Mouse (Mus musculus): ENCODE results near the gene Apod. TPM values are rescaled to one million over a fixed set of nuclear protein-coding genes. Genes with fewer than 3 reads are reported as not detected.

Apod gene
- polyA plus RNA-seq, 1 experiment from 2014 or later: 17.4 TPM

DNA sequence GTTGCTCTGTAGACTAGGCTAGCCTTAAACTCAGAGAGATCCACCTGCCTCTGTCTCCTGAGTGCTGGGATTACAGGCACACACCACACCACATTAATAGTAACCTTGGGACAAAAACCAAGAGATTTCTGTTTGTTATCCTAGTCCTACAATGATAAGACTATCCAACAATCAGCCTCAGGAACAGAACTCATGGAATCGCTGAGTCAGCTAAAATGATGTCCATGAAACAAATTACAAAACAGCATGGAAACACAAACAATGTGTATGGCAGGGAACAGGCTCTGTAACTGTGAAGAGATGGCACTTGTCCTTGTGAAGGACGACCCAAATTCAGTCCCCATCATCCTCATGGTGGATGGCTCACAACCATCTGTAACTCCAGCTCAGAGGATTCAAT, 47.9 kb downstream of the Apod start:
- no peaks in the 10 kb centered on the region for H3K27me3 ChIP-seq (ENCODE audit: low read depth, poor library complexity, severe bottlenecking)
- no peaks in the 10 kb centered on the region for H3K4me1 ChIP-seq
- H3K4me3 ChIP-seq: no peak overlapping the region
- H3K27ac ChIP-seq (replicated peaks): no peak overlapping the region
- H3K36me3 ChIP-seq: peaks cover 69% of the 10 kb centered on the region
- 87% methylated on average over 2 of the region's 2 CpGs for WGBS
- no peaks in the 10 kb centered on the region for H3K9me3 ChIP-seq (replicated peaks)
- no peak for DNase-seq (ENCODE audit: low spot score)

- H3K9me3 ChIP-seq (replicated peaks): no peaks in the 10 kb centered on the region
- H3K4me3 ChIP-seq: no peak overlapping the region
- H3K36me3 ChIP-seq: peaks cover 81% of the 10 kb centered on the region
- no peak for DNase-seq (ENCODE audit: low spot score)
- H3K27me3 ChIP-seq (ENCODE audit: low read depth, poor library complexity, severe bottlenecking): no peaks in the 10 kb centered on the region
- H3K4me1 ChIP-seq: no peaks in the 10 kb centered on the region
- 87% methylated on average over 2 of the region's 2 CpGs for WGBS
- no peak overlapping the region for H3K27ac ChIP-seq (replicated peaks)
Measured at GRCm38 (mm10) chr16:31256151-31256550, 58.5 kb downstream of the Apod start.

- 83% methylated on average over 3 of the region's 3 CpGs for WGBS
- DNase-seq (ENCODE audit: low spot score): no peak
- H3K36me3 ChIP-seq: peaks cover 77% of the 10 kb centered on the region
- no peaks in the 10 kb centered on the region for H3K27me3 ChIP-seq (ENCODE audit: low read depth, poor library complexity, severe bottlenecking)
- H3K4me3 ChIP-seq: no peak overlapping the region
- H3K27ac ChIP-seq (replicated peaks): no peak overlapping the region
- no peaks in the 10 kb centered on the region for H3K9me3 ChIP-seq (replicated peaks)
- H3K4me1 ChIP-seq: no peaks in the 10 kb centered on the region
Measured at GRCm38 (mm10) chr16:31255685-31256084, 58.9 kb downstream of the Apod start.

DNA sequence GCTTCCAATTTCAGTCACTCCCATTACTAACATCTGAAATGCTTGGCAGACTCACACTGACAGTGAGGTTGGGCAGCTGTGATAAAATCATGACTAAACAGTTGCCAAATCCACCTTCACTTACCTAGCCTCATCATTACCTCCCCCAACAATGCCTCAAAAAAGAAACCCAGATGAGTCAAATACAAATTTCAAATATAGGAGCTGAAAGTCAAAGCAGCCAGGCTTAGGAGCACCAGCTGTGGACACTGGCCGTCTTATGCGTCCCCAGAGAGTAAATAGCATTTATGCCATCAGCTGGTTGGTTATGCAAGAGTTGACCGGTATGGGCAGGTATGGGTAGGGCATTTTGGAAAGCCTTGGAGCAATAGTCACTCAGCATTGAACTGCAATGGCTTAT, 65.2 kb downstream of the Apod start:
- H3K9me3 ChIP-seq (replicated peaks): no peaks in the 10 kb centered on the region
- peaks cover 14% of the 10 kb centered on the region for H3K36me3 ChIP-seq
- WGBS: 85% methylated on average over 3 of the region's 3 CpGs
- no peak for DNase-seq (ENCODE audit: low spot score)
- H3K27ac ChIP-seq (replicated peaks): no peak overlapping the region
- no peaks in the 10 kb centered on the region for H3K27me3 ChIP-seq (ENCODE audit: low read depth, poor library complexity, severe bottlenecking)
- H3K4me1 ChIP-seq: no peaks in the 10 kb centered on the region
- no peak overlapping the region for H3K4me3 ChIP-seq

- Histone ChIP-seq H3K9me3 (replicated peaks) (no peaks in the 10 kb centered on the region), H3K27me3 (ENCODE audit: low read depth, poor library complexity, severe bottlenecking) (no peaks in the 10 kb centered on the region), H3K4me3 (no peak overlapping the region), H3K4me1 (no peaks in the 10 kb centered on the region), H3K36me3 (peaks cover 12% of the 10 kb centered on the region), H3K27ac (replicated peaks) (no peak overlapping the region)
- WGBS: 90% methylated on average over 13 of the region's 13 CpGs
- no peak for DNase-seq (ENCODE audit: low spot score)
Measured at GRCm38 (mm10) chr16:31248717-31249116, 65.9 kb downstream of the Apod start.

- no peaks in the 10 kb centered on the region for H3K27me3 ChIP-seq (ENCODE audit: low read depth, poor library complexity, severe bottlenecking)
- H3K36me3 ChIP-seq: peaks cover 7% of the 10 kb centered on the region
- H3K4me1 ChIP-seq: no peaks in the 10 kb centered on the region
- H3K27ac ChIP-seq (replicated peaks): no peak overlapping the region
- no peak for DNase-seq (ENCODE audit: low spot score)
- no peak overlapping the region for H3K4me3 ChIP-seq
- WGBS: 88% methylated on average over 7 of the region's 7 CpGs
- H3K9me3 ChIP-seq (replicated peaks): no peaks in the 10 kb centered on the region
Measured at GRCm38 (mm10) chr16:31247442-31247841, 67.2 kb downstream of the Apod start.

Small RNA genes lying within 50 kb of the gene (microRNA-seq; reads per million reads assigned to microRNA genes)
- gene Gm27415: not detected

Other genes with a start within 250 kb of the Apod start
- gene Xxylt1, start 233.4 kb downstream of the Apod start, polyA plus RNA-seq (2016; fragmentation: Nextera tagmentation; extraction: Ambion mirVana): 13.6 and 14.0 TPM in 2 replicates
- 16.9 and 19.2 TPM in 2 replicates for gene Acap2, start 113.6 kb downstream of the Apod start, polyA plus RNA-seq (2016; fragmentation: Nextera tagmentation; extraction: Ambion mirVana)
- gene Ppp1r2, start 39.5 kb downstream of the Apod start, polyA plus RNA-seq (2016; fragmentation: Nextera tagmentation; extraction: Ambion mirVana): 96.7 and 101 TPM in 2 replicates
- 11.2 and 15.2 TPM in 2 replicates for gene Bdh1, start 107.5 kb upstream of the Apod start, polyA plus RNA-seq (2016; fragmentation: Nextera tagmentation; extraction: Ambion mirVana)

Data from midbrain, embryonic 10.5 days (tissue).